Mouse (Mus musculus) Muller cell, postnatal 12 days (primary cell): Measurements from ENCODE around the gene Aldh2.
"Not testable (repeated sequence)": the region's sequence is repeated elsewhere in the genome, so short reads cannot be mapped to it uniquely, and the experiment has no call there.

Experiments used
- DNase-seq: peaks from one replicate; pipeline ENCODE4 v3.0.0-alpha.2; 2015; ENCODE audit errors: inconsistent ontology term

The Aldh2 gene

DNA sequence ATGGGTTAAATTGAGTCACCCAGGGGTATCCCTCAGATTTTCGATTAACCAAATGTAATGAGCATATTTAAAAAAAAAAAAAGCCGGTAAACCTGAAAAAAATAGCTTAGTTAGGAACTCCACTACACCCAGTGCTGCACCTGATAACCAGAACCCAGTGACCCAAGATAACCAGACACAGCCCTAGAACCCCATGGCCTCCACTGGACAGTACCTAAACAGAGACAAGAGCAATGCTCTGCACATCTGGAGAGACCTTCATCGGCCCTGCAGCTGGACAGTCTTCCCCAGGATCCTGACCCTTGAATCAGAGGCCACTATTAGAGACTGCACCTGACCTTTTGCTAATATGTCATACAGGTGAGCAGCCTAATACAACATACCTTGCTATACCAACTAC, 46.5 kb downstream of the Aldh2 start:
- DNase-seq, result no peak

GRCm38 (mm10) chr5:121546530-121546895, 47.1 kb downstream of the Aldh2 start:
- peak; percentile 28 for DNase-seq

DNA sequence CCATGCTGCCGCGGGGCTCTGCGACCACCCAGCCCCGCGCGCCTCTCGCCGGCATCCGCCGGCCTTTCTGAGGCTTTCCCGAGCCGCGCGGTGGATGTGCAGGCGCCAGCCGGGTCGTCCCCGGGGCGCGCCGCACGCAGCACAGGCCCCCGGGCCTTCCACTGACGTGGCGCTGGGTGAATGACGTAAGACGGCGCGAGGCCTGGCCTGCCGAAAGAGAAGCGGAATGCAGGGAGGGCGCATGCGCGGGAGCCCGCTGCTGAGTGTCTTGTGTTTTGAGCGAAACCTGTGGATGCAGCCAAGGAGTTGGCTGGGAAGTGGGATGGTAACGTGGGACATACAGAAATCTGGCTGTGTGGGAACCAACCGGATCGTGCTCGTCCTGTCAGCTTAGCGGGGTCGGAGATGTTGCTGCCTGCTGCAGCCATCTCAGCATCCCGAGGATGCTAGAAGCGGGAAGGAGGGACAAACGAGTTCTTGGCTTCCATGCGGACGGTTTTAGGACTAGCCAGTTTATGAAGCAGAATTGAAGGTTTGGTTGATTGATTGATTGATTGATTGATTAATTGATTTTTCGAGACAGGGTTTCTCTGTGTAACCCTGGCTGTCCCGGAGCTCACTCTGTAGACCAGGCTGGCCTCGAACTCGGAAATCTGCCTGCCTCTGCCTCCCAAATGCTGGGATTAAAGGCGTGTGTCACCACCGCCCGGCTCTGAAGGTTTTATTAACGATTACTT, 47.7 kb downstream of the Aldh2 start, which contains the start of gene Mapkapk5:
TSS of gene Mapkapk5 (minus strand) at position 113 of the 737 bp plus-strand sequence.
- DNase-seq, result peak; percentile 98

DNA sequence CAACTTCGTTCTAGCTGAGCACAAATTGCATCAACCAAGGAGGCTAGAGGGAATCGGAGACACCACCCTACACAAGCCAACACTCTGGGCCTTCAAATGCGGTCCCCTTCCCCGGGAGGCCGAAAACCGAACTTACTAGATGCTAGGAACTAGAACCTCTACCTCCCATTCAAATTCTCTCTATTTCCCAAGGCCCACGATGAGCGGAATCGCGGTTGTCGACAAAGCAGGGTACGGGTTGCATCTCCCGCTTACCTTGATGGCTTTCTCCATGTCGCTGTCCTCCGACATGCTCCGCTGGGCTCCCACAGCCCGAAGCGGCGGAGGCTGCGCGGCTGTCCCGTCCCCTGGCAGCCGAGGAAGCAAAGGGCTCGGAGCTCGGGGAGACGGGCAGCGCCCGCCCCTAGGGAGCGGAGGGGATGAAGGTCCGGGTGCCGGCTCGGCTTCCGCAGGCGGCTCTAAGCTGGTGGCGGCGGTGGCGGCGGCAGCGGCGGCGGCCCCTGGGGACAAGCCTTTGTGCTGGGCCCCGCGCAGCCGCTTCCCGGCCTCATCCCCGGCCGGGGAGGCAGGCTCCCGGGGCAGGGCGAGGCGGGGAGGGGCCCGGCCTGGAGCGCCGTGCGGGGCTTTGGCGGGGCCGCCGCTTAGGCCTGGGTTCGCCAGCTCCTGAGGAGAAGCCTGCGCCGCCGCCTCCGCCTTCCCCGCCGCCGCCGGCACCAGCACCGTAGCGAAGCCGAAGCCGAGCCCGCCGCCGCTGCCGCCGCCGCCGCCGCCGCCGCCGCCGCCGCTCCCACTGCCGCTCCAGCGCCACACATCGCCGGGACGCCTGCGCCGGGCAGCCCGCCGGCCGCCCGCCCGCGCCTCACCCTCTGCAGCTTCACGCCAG, 48.5 kb downstream of the Aldh2 start, which contains the start of the genes Adam1a and Gm42878:
TSS of gene Adam1a (minus strand) at position 573 of the 883 bp plus-strand sequence.
TSS of gene Gm42878 (minus strand) at position 573 of the 883 bp plus-strand sequence.
- DNase-seq, result peak; percentile 65

DNA sequence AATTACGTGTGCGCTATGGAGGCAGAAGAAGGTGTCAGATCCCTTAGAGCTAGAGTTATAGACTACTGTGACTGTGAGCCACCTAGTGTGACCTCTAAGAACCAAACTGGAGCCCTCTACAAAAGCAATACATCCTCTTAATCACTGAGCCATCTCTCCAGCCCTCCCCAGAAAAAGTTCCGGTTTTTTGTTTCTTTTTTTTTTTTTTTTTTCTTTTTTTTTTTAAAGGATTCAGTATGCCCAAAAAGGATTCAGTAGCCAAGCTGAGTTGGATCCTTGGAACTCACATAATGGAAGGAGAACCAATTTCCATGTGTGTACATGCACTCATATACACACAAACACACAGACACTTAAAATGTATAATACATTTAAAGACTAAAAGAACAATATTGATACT, 50.3 kb downstream of the Aldh2 start:
- no peak for DNase-seq

DNA sequence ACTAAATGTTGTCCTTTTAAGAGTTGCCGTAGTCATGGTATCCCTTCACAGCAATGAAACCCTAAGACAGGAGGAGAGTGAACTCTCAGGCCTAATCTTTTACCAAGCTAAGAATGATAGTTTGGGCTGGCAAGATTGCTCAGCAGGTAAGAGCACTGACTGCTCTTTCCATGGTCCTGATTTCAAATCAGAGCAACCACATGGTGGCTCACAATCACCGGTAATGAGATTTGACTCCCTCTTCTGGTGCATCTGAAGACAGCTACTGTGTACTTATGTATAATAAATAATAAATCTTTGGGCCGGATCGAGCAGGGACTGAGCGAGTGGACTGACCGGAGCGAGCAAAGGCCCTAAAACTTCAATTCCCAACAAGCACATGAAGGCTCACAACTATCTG, 52.4 kb downstream of the Aldh2 start:
- no peak for DNase-seq

DNA sequence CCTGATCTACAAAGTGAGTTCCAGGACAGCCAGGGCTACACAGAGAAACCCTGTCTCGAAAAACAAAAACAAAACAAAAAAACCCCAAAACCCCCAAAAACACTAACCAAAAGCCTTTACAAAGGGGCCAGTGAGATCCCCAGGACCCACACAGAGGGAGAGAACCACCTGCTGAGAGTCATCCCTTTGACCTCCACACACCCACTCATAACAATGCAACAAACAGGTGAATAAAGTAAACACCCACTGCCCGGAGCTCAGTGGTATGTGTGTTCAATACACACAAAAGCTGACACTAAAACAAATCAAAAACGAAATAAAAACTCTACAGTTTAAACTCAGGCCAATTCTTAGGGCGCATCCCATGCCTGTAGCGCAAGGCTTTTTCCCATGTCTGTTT, 53.6 kb downstream of the Aldh2 start:
- DNase-seq, result no peak

DNA sequence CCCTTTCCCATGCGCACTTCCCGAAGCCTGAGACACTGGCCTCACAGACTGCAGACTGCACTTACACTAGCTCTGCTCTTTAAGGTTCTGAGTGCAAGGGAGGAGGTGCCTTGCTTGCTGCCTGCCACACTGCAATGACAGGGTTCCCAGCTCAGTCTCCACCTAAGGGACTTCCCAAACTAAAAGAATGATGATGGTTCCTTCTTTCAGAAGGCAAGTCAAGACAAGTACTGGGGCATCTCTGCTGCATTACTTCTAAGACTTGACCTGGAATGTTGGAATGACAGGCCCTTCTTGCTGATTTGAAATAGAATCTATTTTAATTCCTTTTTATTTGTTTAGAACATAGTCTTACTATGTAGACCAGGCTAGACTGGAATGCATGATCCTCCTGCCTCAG, 56.0 kb downstream of the Aldh2 start:
- no peak for DNase-seq

DNA sequence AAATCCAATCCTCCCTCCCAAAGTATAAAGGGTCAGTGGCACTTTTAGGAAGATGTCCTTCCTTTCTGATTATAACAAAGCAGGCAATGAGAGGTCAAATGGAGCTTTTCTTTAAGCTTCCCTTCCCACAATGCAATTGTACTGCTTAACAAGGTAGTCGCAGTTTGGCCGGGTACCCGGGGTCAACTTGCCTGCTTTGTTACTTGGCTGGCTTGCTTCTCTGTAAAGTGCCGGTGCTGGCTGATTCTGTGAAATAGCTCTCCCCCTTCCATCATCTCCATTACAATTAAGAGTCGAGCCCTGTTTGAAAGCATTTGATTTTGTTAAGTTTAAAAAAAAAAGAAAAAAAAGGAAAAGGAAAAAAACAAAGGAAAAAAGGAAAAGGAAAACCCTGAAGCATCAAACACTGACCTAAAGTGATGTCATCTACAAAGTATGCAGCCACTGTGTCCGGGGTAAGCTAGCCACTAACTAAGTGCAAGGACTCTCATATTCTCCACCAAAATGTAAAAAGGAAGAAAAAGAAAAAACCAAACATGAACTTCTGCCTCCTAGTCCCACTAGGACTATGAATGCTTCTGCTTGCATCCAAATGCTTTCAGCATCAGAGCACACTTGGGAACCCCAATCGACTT, 56.6 kb downstream of the Aldh2 start:
- peak; percentile 55 for DNase-seq

- no peak for DNase-seq
These were observed 58.5 kb downstream of the Aldh2 start for GRCm38 (mm10) chr5:121535116-121535515.

DNA sequence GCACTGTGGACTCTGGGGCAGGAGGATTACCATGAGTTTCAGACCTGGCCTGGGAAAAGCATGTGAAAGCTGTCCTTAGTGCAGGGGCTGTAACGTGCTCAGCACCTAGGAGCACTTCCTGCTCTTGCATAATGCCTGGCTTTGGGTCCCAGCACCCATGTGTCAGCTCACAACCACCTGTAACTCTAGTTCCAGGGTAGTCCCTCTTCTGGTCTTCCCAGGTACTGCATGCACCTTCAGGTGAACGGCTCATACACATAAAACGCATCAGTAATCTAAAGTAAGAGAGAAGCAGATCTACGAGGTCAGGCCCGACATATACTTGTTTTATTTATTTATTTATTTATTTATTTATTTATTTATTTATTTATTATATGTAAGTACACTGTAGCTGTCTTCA, 59.1 kb downstream of the Aldh2 start:
- no peak for DNase-seq

DNA sequence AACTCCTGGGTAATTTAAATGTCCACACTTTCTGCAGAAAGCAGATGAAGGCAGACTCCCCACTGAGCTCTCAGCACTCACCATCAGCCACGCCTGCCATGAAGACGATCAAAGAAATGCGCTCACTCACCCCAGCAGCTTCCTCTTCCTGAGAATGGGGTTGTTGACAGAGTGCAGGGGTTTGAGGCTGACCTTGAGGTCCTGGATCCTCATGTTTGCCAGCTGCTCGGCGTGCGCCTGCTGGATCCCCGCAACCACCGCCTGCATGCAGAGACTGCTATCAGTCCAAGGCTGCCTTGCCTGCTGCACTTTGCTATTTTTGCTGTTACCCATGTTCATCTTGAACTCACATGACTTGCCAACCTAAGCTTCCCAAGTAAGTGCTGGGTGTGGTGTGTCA, 66.7 kb downstream of the Aldh2 start:
- DNase-seq, result no peak

DNA sequence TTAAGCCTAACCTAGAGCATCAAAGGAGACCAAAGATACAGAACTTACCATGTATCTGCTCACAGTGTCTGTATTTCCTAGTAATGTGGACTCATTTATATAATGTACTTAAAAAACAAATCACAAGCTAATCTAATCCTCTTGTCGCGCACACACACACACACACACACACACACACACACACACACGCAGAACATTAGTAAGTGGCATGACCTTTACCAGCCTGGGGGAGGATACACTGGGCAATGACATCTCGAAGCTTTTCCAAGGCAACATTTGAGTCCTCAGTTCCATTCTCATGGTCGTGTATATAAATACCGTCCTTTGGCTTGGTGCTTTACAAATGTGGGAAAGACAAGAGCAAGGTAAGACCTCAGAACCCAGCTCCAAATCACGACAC, 67.1 kb downstream of the Aldh2 start:
- DNase-seq, result no peak

DNA sequence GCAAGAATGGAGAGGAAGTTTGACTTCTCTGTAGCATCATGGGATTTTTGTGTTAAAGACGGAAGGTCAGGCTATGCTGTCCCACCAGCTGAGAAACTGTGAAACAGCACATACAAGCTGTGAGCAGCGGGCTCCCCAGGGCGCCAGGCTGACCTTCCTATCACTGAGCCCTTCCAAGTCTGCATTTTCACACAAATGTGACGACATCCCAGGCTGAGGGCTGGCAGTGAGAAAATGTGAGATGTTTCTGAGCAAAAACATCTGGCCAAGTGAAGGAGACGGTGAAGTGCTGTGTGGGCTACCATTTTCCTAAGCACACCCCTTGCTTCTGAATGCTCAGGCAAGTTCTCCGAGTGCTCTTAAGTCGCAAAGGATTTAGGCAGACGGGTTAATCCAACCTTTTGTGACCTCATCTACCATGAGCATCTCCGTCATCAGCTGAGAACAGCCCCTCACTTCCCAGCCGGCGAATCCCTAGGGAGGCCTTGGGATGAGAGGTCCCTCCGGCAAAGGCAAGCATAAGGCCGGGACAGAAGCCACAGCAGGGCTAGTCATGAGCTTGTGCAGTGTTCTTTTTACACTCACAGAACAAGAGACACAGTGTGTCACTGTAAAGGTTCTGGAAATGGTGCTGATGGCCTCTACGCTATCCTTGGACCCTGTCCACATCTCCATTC, 67.7 kb downstream of the Aldh2 start:
- no peak for DNase-seq

DNA sequence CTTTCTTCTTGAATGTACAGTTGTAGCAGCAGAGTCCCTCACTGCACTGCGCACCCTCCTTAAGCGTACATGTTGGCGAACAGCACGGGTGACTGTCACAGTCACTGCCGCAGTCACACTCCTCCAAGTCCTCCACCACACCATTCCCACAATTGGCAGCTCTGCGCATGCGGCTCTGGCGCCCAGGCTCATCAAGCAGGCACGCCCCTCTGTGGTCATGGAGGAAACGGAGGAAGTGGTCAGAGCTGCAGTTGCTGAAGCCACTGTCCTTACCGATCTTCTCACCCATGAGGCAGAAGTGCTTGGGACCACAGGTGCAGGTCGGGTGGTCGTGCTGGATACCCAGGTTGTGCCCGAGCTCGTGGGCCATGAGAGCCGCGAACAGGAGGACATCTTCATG, 73.9 kb downstream of the Aldh2 start:
- DNase-seq, result not testable (repeated sequence)

DNA sequence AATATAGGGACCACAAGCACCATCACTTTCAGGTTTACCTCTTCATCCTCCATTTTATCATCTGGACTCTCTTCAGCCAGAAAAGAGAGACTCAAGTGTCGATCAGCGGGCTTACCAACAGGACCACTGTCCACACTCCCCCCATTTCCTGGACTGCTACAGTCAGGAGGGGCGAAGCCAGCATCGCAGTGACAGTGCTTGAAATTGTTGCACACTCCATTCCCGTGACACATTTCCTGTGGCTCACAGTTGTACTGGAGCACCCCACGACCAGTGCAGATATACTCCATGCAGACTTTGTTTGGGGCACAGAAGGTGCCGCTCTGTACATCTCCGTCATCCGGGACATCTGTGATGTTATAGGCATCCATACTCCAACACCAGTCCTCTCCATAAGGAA, 74.6 kb downstream of the Aldh2 start:
- no peak for DNase-seq
